Mouse (Mus musculus): ENCODE results near the gene Mrvi1. TPM values are rescaled to one million over a fixed set of nuclear protein-coding genes. Genes with fewer than 3 reads are reported as not detected.

Gene Mrvi1
- polyA plus RNA-seq, 1 experiment from 2014 or later = 1.9 TPM

DNA sequence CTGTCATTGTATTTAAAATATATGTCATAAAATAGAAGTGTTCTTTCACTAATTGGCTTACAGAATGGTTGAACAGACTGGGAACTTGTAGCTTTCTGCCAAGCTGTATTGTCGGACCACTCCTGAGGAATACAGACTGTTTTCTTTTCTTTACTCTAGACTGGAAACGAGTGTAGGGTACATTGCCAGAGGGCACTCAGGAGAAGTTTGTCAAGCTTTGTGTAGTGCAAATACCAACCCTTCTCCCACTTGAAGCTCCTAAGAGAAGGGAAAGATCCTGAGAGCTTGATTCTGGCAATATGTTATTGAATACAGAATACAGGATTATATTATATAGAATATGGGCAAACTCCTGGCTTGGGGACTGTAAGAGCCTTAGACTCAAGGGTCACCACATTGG, 48.3 kb downstream of the Mrvi1 start:
- WGBS = 78% methylated on average over 2 of the region's 2 CpGs
- H3K27me3 ChIP-seq (ENCODE audit: control insufficient read depth, insufficient read depth, low read length) = no peaks in the 10 kb centered on the region
- ATAC-seq (ENCODE audit: low FRiP score) = no peak

DNA sequence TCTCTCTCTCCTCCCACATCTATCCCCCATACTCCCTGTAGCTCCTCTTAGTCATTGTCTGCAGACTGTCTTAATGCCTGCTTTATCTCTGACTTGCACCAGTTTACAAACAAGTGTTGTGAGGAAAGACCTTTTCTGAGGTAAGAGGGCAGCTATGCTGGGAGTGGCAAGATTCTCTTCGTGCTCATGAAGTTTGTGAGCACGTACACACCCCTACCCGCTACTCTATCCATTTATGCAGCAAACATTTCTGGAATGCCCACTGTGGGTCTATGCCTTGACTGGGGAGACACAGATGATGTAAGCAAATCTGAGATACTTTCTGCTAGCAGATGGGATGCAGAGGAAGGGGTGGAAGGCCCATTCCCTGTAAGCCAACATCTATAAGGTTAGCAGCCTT, 48.9 kb downstream of the Mrvi1 start:
- WGBS = 89% methylated on average over 3 of the region's 3 CpGs

More for the DNA sequence above, 48.3 kb downstream of the Mrvi1 start:
- H3K4me1 ChIP-seq (ENCODE audit: control insufficient read depth, insufficient read depth, low read length) = no peaks in the 10 kb centered on the region
- H3K4me3 ChIP-seq (ENCODE audit: low read depth, low read length) = no peak overlapping the region
- H3K27ac ChIP-seq (ENCODE audit: low read depth, low read length) = no peak overlapping the region
- H3K36me3 ChIP-seq (ENCODE audit: control insufficient read depth, insufficient read depth, low read length) = no peaks in the 10 kb centered on the region
- H3K4me2 ChIP-seq = no peak overlapping the region
- no peaks in the 10 kb centered on the region for H3K9me3 ChIP-seq (ENCODE audit: control insufficient read depth, low read length)
- DNase-seq (ENCODE audit: low spot score, missing footprints) = peak; percentile 35
- H3K9ac ChIP-seq (ENCODE audit: low read length) = no peak overlapping the region

DNA sequence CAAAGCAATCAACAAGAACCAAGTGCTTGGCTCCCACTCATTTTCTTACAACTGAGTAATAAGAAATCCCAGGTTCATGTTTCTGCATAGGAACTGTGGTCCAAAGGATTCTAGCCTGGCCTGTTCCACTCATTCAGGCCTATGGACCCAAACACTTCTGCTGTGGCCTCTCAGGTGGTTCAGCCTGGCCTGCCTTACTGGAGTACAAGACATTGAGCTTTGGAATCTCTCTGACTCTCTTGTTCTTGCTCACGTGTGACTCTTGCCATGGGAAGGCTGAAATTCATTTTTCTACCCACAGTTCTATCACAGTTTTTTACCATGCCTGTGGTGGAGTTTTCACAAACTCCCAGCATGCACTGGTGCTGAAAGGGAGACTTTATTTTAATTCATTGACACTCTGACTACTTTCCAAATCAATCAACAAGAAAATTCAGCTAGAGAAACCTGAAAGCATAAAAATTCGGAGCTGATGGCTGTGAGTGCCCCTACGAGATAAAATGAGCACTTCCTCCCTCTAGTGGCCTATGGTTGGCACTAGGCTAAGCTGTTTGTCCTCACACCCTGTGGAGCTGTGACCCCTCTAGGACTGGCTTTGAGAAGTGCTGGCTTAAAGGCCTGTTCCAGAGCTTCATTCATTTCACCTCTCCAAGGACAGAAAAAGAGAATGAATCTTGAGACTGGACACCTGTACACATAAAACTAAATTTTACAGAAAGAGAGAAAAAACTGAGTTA, 52.0 kb downstream of the Mrvi1 start:
- Histone ChIP-seq H3K4me1 (ENCODE audit: control insufficient read depth, insufficient read depth, low read length) (no peaks in the 10 kb centered on the region), H3K27ac (ENCODE audit: low read depth, low read length) (no peak overlapping the region), H3K4me3 (ENCODE audit: low read depth, low read length) (no peak overlapping the region), H3K9me3 (ENCODE audit: control insufficient read depth, low read length) (no peaks in the 10 kb centered on the region), H3K27me3 (ENCODE audit: control insufficient read depth, insufficient read depth, low read length) (no peaks in the 10 kb centered on the region), H3K36me3 (ENCODE audit: control insufficient read depth, insufficient read depth, low read length) (no peaks in the 10 kb centered on the region), H3K4me2 (no peak overlapping the region), H3K9ac (ENCODE audit: low read length) (no peak overlapping the region)
- no peak for DNase-seq (ENCODE audit: low spot score, missing footprints)
- ATAC-seq (ENCODE audit: low FRiP score) = no peak
- 31% methylated on average over 3 of the region's 3 CpGs for WGBS

More for the DNA sequence above, 48.9 kb downstream of the Mrvi1 start:
- H3K9ac ChIP-seq (ENCODE audit: low read length) = no peak overlapping the region
- H3K4me3 ChIP-seq (ENCODE audit: low read depth, low read length) = no peak overlapping the region
- ATAC-seq (ENCODE audit: low FRiP score) (no peak), DNase-seq (ENCODE audit: low spot score, missing footprints) (no peak)
- H3K27ac ChIP-seq (ENCODE audit: low read depth, low read length) = no peak overlapping the region
- H3K4me2 ChIP-seq = no peak overlapping the region
- no peaks in the 10 kb centered on the region for H3K4me1 ChIP-seq (ENCODE audit: control insufficient read depth, insufficient read depth, low read length)
- no peaks in the 10 kb centered on the region for H3K36me3 ChIP-seq (ENCODE audit: control insufficient read depth, insufficient read depth, low read length)
- H3K9me3 ChIP-seq (ENCODE audit: control insufficient read depth, low read length) = no peaks in the 10 kb centered on the region
- no peaks in the 10 kb centered on the region for H3K27me3 ChIP-seq (ENCODE audit: control insufficient read depth, insufficient read depth, low read length)

DNA sequence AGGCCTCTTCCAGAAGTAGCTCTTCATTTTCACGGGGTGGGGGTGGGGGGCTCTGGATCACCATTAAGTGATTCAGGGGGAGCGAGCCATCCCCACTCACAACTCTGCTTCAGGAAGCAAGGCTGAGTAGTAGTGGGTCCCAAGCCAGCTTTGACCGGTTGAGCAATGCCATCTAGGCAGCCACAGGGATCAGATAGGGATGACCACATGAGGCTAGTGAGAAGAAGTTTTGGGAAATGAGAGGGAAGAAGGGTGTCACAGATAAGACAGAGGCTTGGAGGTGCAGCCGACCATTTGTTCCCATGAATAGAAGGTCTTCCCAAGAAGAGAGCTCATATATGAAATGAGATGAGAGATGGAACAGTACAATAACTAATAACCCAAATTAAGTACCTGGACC, 55.7 kb downstream of the Mrvi1 start:
- Histone ChIP-seq H3K27ac (ENCODE audit: low read depth, low read length) (no peak overlapping the region), H3K27me3 (ENCODE audit: control insufficient read depth, insufficient read depth, low read length) (no peaks in the 10 kb centered on the region), H3K36me3 (ENCODE audit: control insufficient read depth, insufficient read depth, low read length) (no peaks in the 10 kb centered on the region), H3K4me2 (no peak overlapping the region), H3K4me3 (ENCODE audit: low read depth, low read length) (no peak overlapping the region), H3K4me1 (ENCODE audit: control insufficient read depth, insufficient read depth, low read length) (no peaks in the 10 kb centered on the region), H3K9ac (ENCODE audit: low read length) (no peak overlapping the region), H3K9me3 (ENCODE audit: control insufficient read depth, low read length) (no peaks in the 10 kb centered on the region)
- WGBS = 80% methylated on average over 4 of the region's 4 CpGs
- DNase-seq (ENCODE audit: low spot score, missing footprints) = no peak
- ATAC-seq (ENCODE audit: low FRiP score) = no peak

DNA sequence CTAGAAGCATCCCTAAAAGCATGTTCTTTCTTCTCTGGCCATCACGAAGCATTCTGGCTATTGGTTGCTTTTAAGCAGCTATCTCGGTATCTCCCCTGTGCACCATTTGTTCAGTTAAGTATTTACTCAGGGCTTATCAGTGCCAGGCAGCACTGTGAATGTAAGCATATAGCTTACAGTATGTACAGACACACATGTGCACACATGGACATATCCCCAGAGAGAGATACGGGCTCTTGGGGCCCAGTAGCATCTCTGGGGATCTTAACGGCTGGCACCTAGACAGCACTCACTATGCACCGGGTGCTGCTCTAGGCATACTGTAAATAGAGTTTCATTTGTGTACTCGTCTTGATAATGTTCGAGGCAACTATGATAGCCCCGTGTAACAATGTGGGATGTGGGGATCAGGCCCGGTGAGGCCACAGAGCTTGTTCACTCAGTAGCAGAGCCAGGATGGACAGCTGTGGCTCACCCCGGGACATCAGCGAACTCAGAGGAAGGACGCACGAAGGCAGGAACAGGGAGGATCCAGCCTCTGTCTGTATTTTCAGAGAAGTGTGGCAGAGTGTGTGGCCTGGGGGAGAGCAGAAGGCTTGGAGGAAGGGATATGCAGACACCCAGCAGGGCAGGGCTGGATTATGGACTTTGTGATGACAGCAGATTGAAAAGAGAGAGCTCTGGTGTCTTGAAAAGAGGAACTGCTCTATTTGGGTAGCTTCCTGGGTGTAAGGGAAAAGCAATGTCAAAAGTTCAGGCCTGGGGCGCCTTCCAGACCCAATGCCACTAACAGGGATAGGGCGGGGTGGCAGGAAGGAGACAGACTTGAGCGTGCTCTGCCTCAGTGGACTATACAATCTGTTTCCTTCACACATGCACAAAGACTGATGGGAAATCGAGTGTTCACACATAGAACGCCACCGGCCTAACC, 61.7 kb downstream of the Mrvi1 start:
- DNase-seq (ENCODE audit: low spot score, missing footprints) (no peak), ATAC-seq (ENCODE audit: low FRiP score) (no peak)
- Histone ChIP-seq H3K4me1 (ENCODE audit: control insufficient read depth, insufficient read depth, low read length) (no peaks in the 10 kb centered on the region), H3K27me3 (ENCODE audit: control insufficient read depth, insufficient read depth, low read length) (no peaks in the 10 kb centered on the region), H3K9me3 (ENCODE audit: control insufficient read depth, low read length) (no peaks in the 10 kb centered on the region), H3K4me3 (ENCODE audit: low read depth, low read length) (no peak overlapping the region), H3K4me2 (no peak overlapping the region), H3K9ac (ENCODE audit: low read length) (no peak overlapping the region), H3K36me3 (ENCODE audit: control insufficient read depth, insufficient read depth, low read length) (no peaks in the 10 kb centered on the region), H3K27ac (ENCODE audit: low read depth, low read length) (no peak overlapping the region)
- 81% methylated on average over 19 of the region's 19 CpGs for WGBS

DNA sequence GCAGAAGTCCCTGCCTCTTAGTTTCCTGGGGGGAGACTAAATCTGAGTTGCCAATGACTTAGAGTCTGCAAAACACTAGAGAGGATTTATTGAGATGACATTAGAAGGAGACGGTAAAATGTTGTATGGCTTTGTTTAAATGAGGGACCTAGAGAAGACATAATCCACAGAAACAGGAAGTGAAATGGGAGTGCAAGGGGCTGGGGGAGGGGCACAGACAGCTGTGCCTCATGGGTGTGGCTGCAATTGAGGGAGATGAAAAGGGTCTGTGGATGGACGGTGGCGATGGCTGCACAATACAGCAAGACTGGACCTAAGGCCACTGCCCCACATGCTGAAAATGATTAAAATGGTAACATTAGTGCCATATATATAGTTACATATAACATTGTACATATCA, 62.5 kb downstream of the Mrvi1 start:
- no peaks in the 10 kb centered on the region for H3K36me3 ChIP-seq (ENCODE audit: control insufficient read depth, insufficient read depth, low read length)
- no peaks in the 10 kb centered on the region for H3K27me3 ChIP-seq (ENCODE audit: control insufficient read depth, insufficient read depth, low read length)
- DNase-seq (ENCODE audit: low spot score, missing footprints) (no peak), ATAC-seq (ENCODE audit: low FRiP score) (no peak)
- no peak overlapping the region for H3K4me3 ChIP-seq (ENCODE audit: low read depth, low read length)
- H3K9me3 ChIP-seq (ENCODE audit: control insufficient read depth, low read length) = no peaks in the 10 kb centered on the region
- no peak overlapping the region for H3K4me2 ChIP-seq
- no peak overlapping the region for H3K27ac ChIP-seq (ENCODE audit: low read depth, low read length)
- WGBS = 78% methylated on average over 3 of the region's 3 CpGs
- H3K4me1 ChIP-seq (ENCODE audit: control insufficient read depth, insufficient read depth, low read length) = no peaks in the 10 kb centered on the region
- no peak overlapping the region for H3K9ac ChIP-seq (ENCODE audit: low read length)

DNA sequence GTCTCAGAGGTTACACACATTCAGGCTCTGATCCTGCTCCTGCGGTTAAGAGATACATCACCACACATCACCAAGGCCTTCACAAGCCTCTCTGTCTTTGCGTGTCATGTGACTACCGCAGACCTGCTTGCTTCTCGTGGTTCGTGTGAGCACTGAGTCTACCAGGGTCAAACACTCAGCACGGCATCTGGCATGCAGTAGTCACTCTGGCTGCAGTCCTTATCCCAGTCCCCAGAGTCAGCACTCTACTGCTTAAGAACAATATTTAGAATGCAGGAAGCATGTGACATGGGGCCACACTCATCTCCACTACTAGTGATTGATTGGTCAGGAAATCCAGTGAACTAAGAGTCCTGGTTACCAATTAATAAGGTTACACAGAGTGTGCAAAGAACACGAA, 66.3 kb downstream of the Mrvi1 start:
- ATAC-seq (ENCODE audit: low FRiP score) (no peak), DNase-seq (ENCODE audit: low spot score, missing footprints) (peak; percentile 49)
- Histone ChIP-seq H3K27me3 (ENCODE audit: control insufficient read depth, insufficient read depth, low read length) (no peaks in the 10 kb centered on the region), H3K27ac (ENCODE audit: low read depth, low read length) (no peak overlapping the region), H3K9me3 (ENCODE audit: control insufficient read depth, low read length) (no peaks in the 10 kb centered on the region), H3K4me1 (ENCODE audit: control insufficient read depth, insufficient read depth, low read length) (no peaks in the 10 kb centered on the region), H3K9ac (ENCODE audit: low read length) (no peak overlapping the region), H3K4me2 (no peak overlapping the region), H3K4me3 (ENCODE audit: low read depth, low read length) (no peak overlapping the region), H3K36me3 (ENCODE audit: control insufficient read depth, insufficient read depth, low read length) (no peaks in the 10 kb centered on the region)
- 84% methylated on average over 7 of the region's 7 CpGs for WGBS

DNA sequence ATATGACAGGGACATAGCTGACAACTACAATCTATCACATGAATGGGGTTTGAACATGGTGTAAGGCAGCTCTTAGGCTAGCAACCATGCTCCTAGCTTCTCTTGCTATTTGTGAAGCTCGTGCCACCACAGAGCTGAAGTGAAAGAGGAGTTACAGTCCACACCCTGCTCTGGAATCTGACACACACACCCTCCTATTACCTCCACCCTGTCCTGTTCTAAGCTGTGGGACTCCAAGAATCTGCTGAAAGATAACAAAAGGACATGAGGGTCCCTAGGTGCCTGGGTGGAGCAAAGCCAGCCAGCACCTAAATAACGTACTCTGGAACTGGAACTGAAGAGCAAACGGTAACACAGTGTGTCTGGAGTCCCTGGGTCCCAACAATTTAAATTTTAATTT, 67.7 kb downstream of the Mrvi1 start:
- WGBS = 93% methylated on average over 3 of the region's 3 CpGs
- H3K9ac ChIP-seq (ENCODE audit: low read length) = no peak overlapping the region
- H3K36me3 ChIP-seq (ENCODE audit: control insufficient read depth, insufficient read depth, low read length) = no peaks in the 10 kb centered on the region
- no peak overlapping the region for H3K27ac ChIP-seq (ENCODE audit: low read depth, low read length)
- no peaks in the 10 kb centered on the region for H3K9me3 ChIP-seq (ENCODE audit: control insufficient read depth, low read length)
- no peak overlapping the region for H3K4me2 ChIP-seq
- H3K4me1 ChIP-seq (ENCODE audit: control insufficient read depth, insufficient read depth, low read length) = no peaks in the 10 kb centered on the region
- H3K27me3 ChIP-seq (ENCODE audit: control insufficient read depth, insufficient read depth, low read length) = no peaks in the 10 kb centered on the region
- no peak overlapping the region for H3K4me3 ChIP-seq (ENCODE audit: low read depth, low read length)
- no peak for DNase-seq (ENCODE audit: low spot score, missing footprints)
- no peak for ATAC-seq (ENCODE audit: low FRiP score)

DNA sequence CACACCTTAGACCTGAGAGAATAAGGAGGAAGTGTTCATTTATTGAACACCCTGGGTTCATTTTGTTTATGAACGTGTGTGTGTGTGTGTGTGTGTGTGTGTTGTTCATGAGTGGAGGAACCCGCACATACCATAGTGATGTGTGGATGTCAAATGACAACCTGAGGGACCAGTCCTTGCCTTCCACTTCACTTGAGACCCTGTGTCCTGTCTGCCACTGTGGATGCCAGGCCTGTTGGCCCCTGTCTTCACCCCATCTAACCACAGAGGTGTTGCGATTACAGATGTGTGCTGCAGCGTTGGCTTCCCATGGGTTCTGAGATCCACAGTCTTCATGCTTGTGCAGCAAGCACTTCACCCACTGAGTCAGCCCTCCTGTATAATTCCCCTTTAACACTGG, 68.5 kb downstream of the Mrvi1 start:
- no peaks in the 10 kb centered on the region for H3K4me1 ChIP-seq (ENCODE audit: control insufficient read depth, insufficient read depth, low read length)
- ATAC-seq (ENCODE audit: low FRiP score) (no peak), DNase-seq (ENCODE audit: low spot score, missing footprints) (no peak)
- H3K4me2 ChIP-seq = no peak overlapping the region
- 88% methylated on average over 4 of the region's 4 CpGs for WGBS
- H3K27ac ChIP-seq (ENCODE audit: low read depth, low read length) = no peak overlapping the region
- no peak overlapping the region for H3K4me3 ChIP-seq (ENCODE audit: low read depth, low read length)
- H3K9ac ChIP-seq (ENCODE audit: low read length) = no peak overlapping the region
- H3K27me3 ChIP-seq (ENCODE audit: control insufficient read depth, insufficient read depth, low read length) = no peaks in the 10 kb centered on the region
- no peaks in the 10 kb centered on the region for H3K36me3 ChIP-seq (ENCODE audit: control insufficient read depth, insufficient read depth, low read length)
- no peaks in the 10 kb centered on the region for H3K9me3 ChIP-seq (ENCODE audit: control insufficient read depth, low read length)
